Mouse (Mus musculus) small intestine, adult 2 months (tissue): Measurements from ENCODE around the gene Nos1. TPM values are rescaled to one million over a fixed set of nuclear protein-coding genes. Genes with fewer than 3 reads are reported as not detected.

Experiments used
- H3K27ac ChIP-seq: fragments of 200-500 bp; 2 replicates; pipeline ENCODE4 v1.5.1; 2012; ENCODE audit warnings: low read depth, low read length, control low read depth, inconsistent platforms; ENCODE audit not compliant: insufficient read depth
- H3K27me3 ChIP-seq: fragments of 200-500 bp; 2 replicates; pipeline ENCODE4 v1.6.1; 2012; ENCODE audit warnings: mild to moderate bottlenecking, moderate library complexity, low read length, inconsistent platforms; ENCODE audit not compliant: control insufficient read depth, insufficient read depth
- H3K36me3 ChIP-seq: fragments of 200-500 bp; 2 replicates; pipeline ENCODE4 v1.6.1; 2012; ENCODE audit warnings: mild to moderate bottlenecking, low read length, control low read depth, inconsistent platforms; ENCODE audit not compliant: control insufficient read depth, insufficient read depth
- H3K4me1 ChIP-seq: fragments of 200-500 bp; 2 replicates; pipeline ENCODE4 v1.6.1; 2012; ENCODE audit warnings: low read length, inconsistent platforms, mixed read lengths; ENCODE audit not compliant: control insufficient read depth, insufficient read depth, insufficient read length
- H3K4me3 ChIP-seq: fragments of 200-500 bp; 2 replicates; pipeline ENCODE4 v1.5.1; 2012; ENCODE audit warnings: low read depth, mild to moderate bottlenecking, control low read depth, inconsistent platforms, low read length, moderate library complexity
- CTCF ChIP-seq: fragments of 200-500 bp; IDR thresholded peaks from 2 replicates; pipeline ENCODE4 v1.5.1; 2012; ENCODE audit warnings: low read depth, mild to moderate bottlenecking, control low read depth, inconsistent platforms, low read length, moderate library complexity, mixed read lengths; ENCODE audit not compliant: insufficient replicate concordance, insufficient read length; ENCODE audit errors: extremely low read depth
- POLR2A ChIP-seq: fragments of 200-500 bp; IDR thresholded peaks from 2 replicates; pipeline ENCODE4 v1.6.1; 2012; ENCODE audit warnings: low read depth, mild to moderate bottlenecking, control low read depth, inconsistent platforms, low read length, moderate library complexity
- WGBS: fragments of 180-500 bp; shearing (Covaris S2); methylation state at CpG from one replicate; pipeline ENCODE4 v1.1.7; 2018; 5-methylcytosine and 5-hydroxymethylcytosine counted together
- polyA plus RNA-seq: library from polyadenylated mRNA; depleted of rRNA; stranded (reverse); fragments of >200 nt; gene quantifications from 2 replicates; pipeline ENCODE4 v1.2.3, GENCODE M21; 2012

Gene Nos1
- polyA plus RNA-seq, 1 experiment: 0.65 TPM

GRCm38 (mm10) chr5:117894050-117894449, 113.2 kb downstream of the Nos1 start:
- Histone ChIP-seq H3K27ac (no peak overlapping the region), H3K27me3 (no peaks in the 10 kb centered on the region), H3K4me1 (no peaks in the 10 kb centered on the region), H3K36me3 (no peaks in the 10 kb centered on the region), H3K4me3 (no peak overlapping the region)
- TF ChIP-seq CTCF: no peak
- TF ChIP-seq POLR2A: no peak
- 82% methylated on average over 5 of the region's 5 CpGs for WGBS

DNA sequence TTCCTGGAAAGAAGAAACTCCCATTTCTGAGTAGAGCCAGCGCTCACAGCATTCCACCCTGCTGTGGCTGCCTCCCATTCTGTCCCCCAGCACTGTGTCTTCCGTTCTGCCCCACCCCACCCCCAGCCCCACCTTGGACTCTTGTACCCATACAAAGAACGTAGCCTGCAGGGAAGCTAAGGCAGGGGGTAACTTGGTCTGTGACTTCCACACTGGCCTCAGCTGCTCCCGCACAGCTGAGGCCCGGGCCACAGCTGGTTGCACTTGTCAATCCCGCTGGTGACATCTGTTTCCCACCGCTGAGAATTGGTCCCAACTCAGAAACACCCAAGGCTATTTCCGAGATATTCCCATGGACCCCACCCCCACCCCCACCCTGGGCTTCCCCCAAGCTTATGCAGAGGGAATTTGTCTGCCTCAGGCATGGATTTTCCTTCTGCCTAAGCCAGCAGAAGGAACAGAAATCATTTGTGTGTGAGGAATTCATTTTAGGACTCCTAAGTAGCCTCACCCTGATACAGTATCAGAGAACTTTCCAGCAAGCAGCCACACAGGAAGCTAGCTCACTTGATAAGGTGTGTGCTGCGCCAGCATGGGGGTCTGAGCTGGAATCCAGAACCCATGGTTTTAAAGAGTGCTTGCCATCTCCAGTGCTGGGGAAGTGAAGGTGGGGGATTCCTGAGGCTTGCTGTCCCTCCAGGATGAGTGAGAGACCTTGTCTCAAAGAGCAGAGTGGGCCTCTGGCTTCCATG, 117.4 kb downstream of the Nos1 start:
- no peaks in the 10 kb centered on the region for H3K27me3 ChIP-seq
- no peaks in the 10 kb centered on the region for H3K4me1 ChIP-seq
- no peaks in the 10 kb centered on the region for H3K36me3 ChIP-seq
- 14% methylated on average over 9 of the region's 9 CpGs for WGBS
- H3K4me3 ChIP-seq: no peak overlapping the region
- no peak overlapping the region for H3K27ac ChIP-seq
- TF ChIP-seq POLR2A: no peak
- no peak for TF ChIP-seq CTCF

DNA sequence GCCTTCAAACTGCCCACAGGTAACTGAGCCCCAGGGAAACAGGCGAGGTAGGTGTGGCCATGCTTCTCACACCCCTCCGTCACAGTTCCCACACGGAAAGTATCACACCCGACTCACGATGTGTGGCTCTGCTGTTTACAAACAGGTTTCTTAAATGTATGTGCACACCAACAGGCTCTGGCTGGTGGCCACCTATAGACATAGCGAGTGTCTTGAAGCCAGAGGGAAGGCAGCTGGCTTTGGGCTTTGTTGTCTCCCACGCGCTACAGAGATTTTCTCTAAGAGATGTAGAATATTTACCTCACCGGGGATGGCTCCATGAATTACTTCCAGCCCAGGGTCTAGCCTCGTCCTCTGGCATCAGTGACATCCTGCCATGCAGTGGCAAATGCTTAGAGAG, 118.5 kb downstream of the Nos1 start:
- Histone ChIP-seq H3K4me1 (no peaks in the 10 kb centered on the region), H3K27ac (no peak overlapping the region), H3K36me3 (no peaks in the 10 kb centered on the region), H3K27me3 (no peaks in the 10 kb centered on the region), H3K4me3 (no peak overlapping the region)
- 61% methylated on average over 10 of the region's 10 CpGs for WGBS
- no peak for TF ChIP-seq CTCF
- TF ChIP-seq POLR2A: no peak

- H3K4me1 ChIP-seq: no peaks in the 10 kb centered on the region
- H3K27me3 ChIP-seq: no peaks in the 10 kb centered on the region
- WGBS: 27% methylated on average over 13 of the region's 13 CpGs
- H3K27ac ChIP-seq: no peak overlapping the region
- no peak overlapping the region for H3K4me3 ChIP-seq
- TF ChIP-seq CTCF (no peak), POLR2A (no peak)
- H3K36me3 ChIP-seq: no peaks in the 10 kb centered on the region
Observed at GRCm38 (mm10) chr5:117900921-117901705, 120.3 kb downstream of the Nos1 start.

DNA sequence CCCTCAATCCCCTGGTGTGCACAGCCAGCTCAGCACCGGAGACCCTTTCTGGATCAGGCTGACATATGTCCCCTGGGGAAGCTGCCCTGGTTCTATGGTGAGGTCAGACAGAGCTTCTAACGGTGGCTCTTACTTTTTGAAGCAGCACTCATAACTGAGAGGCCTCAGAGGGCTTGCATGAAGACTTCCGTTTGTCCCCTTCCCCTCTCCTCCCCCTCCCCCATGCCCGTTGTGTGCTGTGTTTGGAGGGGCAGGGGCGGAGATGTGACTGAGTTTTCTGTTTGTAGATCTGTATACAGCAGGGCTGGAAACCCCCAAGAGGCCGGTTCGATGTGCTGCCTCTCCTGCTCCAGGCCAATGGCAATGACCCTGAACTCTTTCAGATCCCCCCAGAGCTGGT, 122.7 kb downstream of the Nos1 start:
- no peak for TF ChIP-seq POLR2A
- no peak for TF ChIP-seq CTCF
- H3K27ac ChIP-seq: no peak overlapping the region
- H3K4me3 ChIP-seq: no peak overlapping the region
- H3K36me3 ChIP-seq: no peaks in the 10 kb centered on the region
- 47% methylated on average over 7 of the region's 7 CpGs for WGBS
- no peaks in the 10 kb centered on the region for H3K27me3 ChIP-seq
- no peaks in the 10 kb centered on the region for H3K4me1 ChIP-seq

DNA sequence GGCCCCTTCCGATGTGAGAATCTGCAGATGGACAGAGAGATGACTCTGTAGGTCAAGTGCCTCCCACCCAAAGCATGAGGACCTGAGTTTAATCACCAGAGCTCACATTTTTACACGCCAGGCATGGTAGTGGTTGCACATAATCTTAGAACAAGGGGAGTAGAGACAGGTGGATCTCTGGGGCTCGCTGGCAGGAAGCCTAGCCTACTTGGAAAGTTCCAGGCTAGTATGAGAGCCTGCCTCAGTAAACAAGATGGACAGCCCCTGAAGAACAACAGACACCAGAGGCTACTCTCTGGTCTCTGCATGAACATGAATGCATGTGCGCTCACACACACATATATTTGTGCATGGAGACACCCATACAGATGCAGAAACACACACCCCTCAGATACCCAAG, 124.9 kb downstream of the Nos1 start:
- TF ChIP-seq CTCF (no peak), POLR2A (no peak)
- WGBS: 78% methylated on average over 4 of the region's 4 CpGs
- H3K4me3 ChIP-seq: no peak overlapping the region
- no peaks in the 10 kb centered on the region for H3K27me3 ChIP-seq
- H3K36me3 ChIP-seq: no peaks in the 10 kb centered on the region
- peaks cover 3% of the 10 kb centered on the region; the same call in 1 of the 2 replicates for H3K4me1 ChIP-seq
- H3K27ac ChIP-seq: no peak overlapping the region

DNA sequence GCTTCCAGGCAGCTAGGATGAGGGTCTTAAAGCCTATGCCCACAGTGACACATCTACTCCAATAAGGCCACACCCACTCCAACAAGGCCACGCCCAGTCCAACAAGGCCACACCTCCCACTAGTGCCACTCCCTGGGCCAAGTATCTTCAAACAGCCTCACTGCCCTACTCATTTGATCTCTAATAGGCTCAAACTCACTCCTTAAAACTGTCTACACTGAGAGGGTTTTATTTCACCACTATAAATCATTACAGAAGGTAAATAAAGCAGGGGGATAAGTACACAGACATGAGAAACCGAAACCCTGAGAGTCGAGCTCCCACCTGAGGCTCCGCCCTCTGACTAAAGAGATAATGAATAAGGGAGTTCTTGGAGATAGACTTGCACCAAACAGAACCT, 128.7 kb downstream of the Nos1 start:
- 18% methylated on average over 4 of the region's 4 CpGs for WGBS
- Histone ChIP-seq H3K4me3 (no peak overlapping the region), H3K27ac (no peak overlapping the region), H3K27me3 (no peaks in the 10 kb centered on the region), H3K36me3 (no peaks in the 10 kb centered on the region), H3K4me1 (peaks cover 3% of the 10 kb centered on the region; the same call in 1 of the 2 replicates)
- TF ChIP-seq CTCF (no peak), POLR2A (no peak)
